Mouse (Mus musculus) WW6 (cell line): ENCODE data around the gene E2f4.
A peak's percentile ranks its signal among the peaks of the same experiment; 100 is the strongest.

Source experiments
- DNase-seq: peaks from one replicate; pipeline ENCODE4 v3.0.0-alpha.2; 2013; ENCODE audit warnings: low read depth, low spot score

The E2f4 gene

GRCm38 (mm10) chr8:105347428-105348221 lies 50.2 kb downstream of the E2f4 start, which contains the start of gene Fhod1:
TSS of gene Fhod1 (minus strand) at chr8:105347953.
- DNase-seq: peak; percentile 95

DNA sequence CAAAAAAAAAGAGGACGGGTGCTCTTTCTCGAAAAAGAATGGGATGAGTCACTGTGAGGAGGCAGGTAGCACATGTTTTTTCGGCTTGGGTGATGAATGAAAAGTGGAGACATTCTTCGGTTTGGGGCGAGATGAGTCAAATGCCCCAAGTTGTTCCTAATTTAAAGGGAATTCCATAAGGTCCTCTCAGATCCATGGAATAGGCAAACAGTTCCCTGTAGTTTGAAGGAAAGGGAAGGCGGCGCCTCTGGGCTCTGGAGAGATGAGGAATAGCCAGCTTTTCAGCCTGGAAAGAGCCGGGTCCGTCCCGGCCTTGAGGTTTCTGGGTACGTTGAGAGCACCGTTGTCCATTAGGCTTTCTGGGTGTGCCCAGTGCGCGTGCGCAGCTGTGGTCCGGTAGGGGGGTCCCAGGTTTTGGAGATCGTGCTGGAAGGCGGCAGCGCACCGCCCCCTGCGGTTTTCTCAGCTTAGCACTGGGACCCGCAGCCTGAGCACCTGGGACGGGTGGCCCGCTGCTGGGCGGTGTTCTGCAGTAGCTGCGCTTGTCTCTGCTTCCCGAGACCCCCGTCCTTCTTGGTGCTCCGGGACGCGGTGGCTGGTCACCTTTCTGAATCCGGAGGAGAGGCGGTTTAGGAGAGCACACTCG lies 51.1 kb downstream of the E2f4 start, which contains the start of gene Slc9a5:
TSS of gene Slc9a5 (plus strand) at position 394 of the 646 bp plus-strand sequence.
- no peak for DNase-seq

- no peak for DNase-seq
Observed at GRCm38 (mm10) chr8:105349096-105349771, 51.8 kb downstream of the E2f4 start.

DNA sequence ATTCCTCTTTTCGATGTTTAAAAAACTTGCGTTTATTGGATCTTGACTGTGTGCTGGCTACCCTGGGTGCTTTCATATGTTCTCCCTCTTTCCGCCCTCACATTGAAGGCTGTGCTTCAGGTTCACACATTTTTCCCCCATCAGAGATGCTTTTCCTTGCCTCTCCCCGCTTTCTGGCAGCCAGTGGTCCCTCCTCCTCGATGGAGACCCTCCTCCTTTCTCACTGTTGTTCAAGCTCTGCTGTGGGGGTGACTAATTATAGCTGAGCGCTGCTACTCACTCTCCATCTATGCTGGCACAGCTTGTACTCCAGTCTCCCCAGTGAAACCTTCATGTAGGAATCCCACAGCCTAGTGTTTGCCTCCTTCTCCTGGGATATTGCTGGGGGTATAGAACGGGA lies 52.7 kb downstream of the E2f4 start:
- no peak for DNase-seq

DNA sequence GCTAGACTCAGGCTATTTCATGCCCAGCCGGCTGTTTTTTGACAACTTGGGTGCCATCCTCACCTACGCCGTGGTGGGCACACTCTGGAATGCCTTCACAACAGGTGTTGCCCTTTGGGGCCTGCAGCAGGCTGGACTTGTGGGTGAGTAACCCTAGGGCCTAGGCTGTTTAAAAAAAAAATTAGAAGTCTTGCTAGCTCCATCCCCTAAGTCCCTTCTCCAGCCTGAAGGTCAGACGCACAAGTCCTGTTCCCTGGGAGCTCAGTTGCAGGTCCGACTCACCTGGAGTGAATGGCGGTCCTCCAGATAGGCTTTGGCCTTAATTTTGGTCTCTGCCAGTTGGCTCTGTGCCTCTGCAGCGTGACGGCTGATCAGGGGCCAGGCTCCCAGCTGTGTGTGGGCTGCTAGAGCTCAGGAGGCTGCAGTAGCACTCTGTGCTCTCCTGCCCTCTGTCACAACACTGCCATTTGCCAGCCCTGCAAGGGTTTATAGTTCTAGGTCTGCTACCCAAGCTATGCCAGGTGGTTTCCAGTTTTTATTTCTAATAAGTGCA lies 56.2 kb downstream of the E2f4 start:
- no peak for DNase-seq

GRCm38 (mm10) chr8:105354549-105354948 lies 57.1 kb downstream of the E2f4 start:
- DNase-seq: no peak
